Mouse (Mus musculus) lung, postnatal 0 days (tissue): ENCODE measurements around the gene Olfr697. TPM values are rescaled to one million over a fixed set of nuclear protein-coding genes. Genes with fewer than 3 reads are reported as not detected.
"Not testable (repeated sequence)": the region's sequence is repeated elsewhere in the genome, so short reads cannot be mapped to it uniquely, and the experiment has no call there.

Experiments
- ATAC-seq: fragments of 200-750 bp; cut with Nextera tagmentation; 2 replicates; pipeline ENCODE4 v1.8.0; 2017; ENCODE audit warnings: moderate library complexity
- DNase-seq: peaks from one replicate; pipeline ENCODE4 v3.0.0-alpha.2; 2016; ENCODE audit warnings: low spot score
- H3K27ac ChIP-seq: fragments of 300-500 bp; sonication (generic); 2 replicates; pipeline ENCODE4 v1.5.1; 2014; ENCODE audit warnings: antibody characterized with exemption, mild to moderate bottlenecking, low read length, mixed read lengths
- H3K27me3 ChIP-seq: fragments of 300-500 bp; sonication (generic); replicated peaks from 2 replicates; pipeline ENCODE4 v1.6.1; 2014; ENCODE audit warnings: low read length, mixed read lengths; ENCODE audit not compliant: insufficient read depth
- H3K36me3 ChIP-seq: fragments of 300-500 bp; sonication (generic); 2 replicates; pipeline ENCODE4 v1.6.1; 2014; ENCODE audit warnings: low read length, mixed read lengths; ENCODE audit not compliant: insufficient read depth
- H3K4me1 ChIP-seq: fragments of 300-500 bp; sonication (generic); 2 replicates; pipeline ENCODE4 v1.6.1; 2014; ENCODE audit warnings: antibody characterized with exemption, low read depth, low read length, mixed read lengths; ENCODE audit not compliant: insufficient read depth
- H3K4me2 ChIP-seq: fragments of 300-500 bp; sonication (generic); replicated peaks from 2 replicates; pipeline ENCODE4 v1.6.1; 2014; ENCODE audit warnings: low read depth, mild to moderate bottlenecking, low read length, moderate library complexity, mixed read lengths
- H3K4me3 ChIP-seq: fragments of 300-500 bp; sonication (generic); 2 replicates; pipeline ENCODE4 v1.5.1; 2014; ENCODE audit warnings: low read depth, low read length
- H3K9ac ChIP-seq: fragments of 300-500 bp; sonication (generic); replicated peaks from 2 replicates; pipeline ENCODE4 v1.6.1; 2014; ENCODE audit warnings: low read depth, mild to moderate bottlenecking
- H3K9me3 ChIP-seq: fragments of 300-500 bp; sonication (generic); 2 replicates; pipeline ENCODE4 v1.6.1; 2016; ENCODE audit warnings: low read length, mixed read lengths
- CTCF ChIP-seq: IDR thresholded peaks from 2 replicates; pipeline ENCODE4 v1.5.1; 2016; ENCODE audit warnings: antibody characterized with exemption, mild to moderate bottlenecking
- EP300 ChIP-seq: IDR thresholded peaks from 2 replicates; pipeline ENCODE4 v1.6.1; 2016; ENCODE audit warnings: antibody characterized with exemption, mild to moderate bottlenecking, control low read depth
- WGBS: fragments of 180-500 bp; shearing (Covaris S2); extraction: QIAGEN DNeasy Blood & Tissue Kit; methylation state at CpG from one replicate; pipeline ENCODE4 v1.1.7; 2014; 5-methylcytosine and 5-hydroxymethylcytosine counted together
- polyA plus RNA-seq: library from polyadenylated mRNA; unstranded; fragments of >200 nt; fragmentation: Nextera tagmentation; extraction: Ambion mirVana; gene quantifications from 2 replicates; pipeline ENCODE4 v1.2.1, GENCODE M21; 2015

The Olfr697 gene
- polyA plus RNA-seq, 1 experiment from 2014 or later: not detected

- TF ChIP-seq EP300 (no peak), CTCF (no peak)
- Histone ChIP-seq H3K4me2 (no peak overlapping the region), H3K36me3 (no peaks in the 10 kb centered on the region), H3K9ac (no peak overlapping the region), H3K27ac (no peak overlapping the region), H3K4me1 (no peaks in the 10 kb centered on the region), H3K4me3 (no peak overlapping the region), H3K9me3 (no peaks in the 10 kb centered on the region), H3K27me3 (no peaks in the 10 kb centered on the region)
- 51% methylated on average over 2 of the region's 2 CpGs for WGBS
- no peak for ATAC-seq
- DNase-seq: no peak
Observed at GRCm38 (mm10) chr7:106733717-106734116, 8.5 kb downstream of the Olfr697 start.

- not testable (repeated sequence) for H3K9me3 ChIP-seq, H3K27ac ChIP-seq, ATAC-seq, H3K4me3 ChIP-seq, H3K9ac ChIP-seq, H3K36me3 ChIP-seq, H3K4me1 ChIP-seq, H3K27me3 ChIP-seq, DNase-seq, H3K4me2 ChIP-seq
- 68% methylated on average over 2 of the region's 2 CpGs for WGBS
Observed at GRCm38 (mm10) chr7:106725654-106726053, 16.6 kb downstream of the Olfr697 start.

- no peak within 1 kb of the TSS for H3K4me2 ChIP-seq
- no peaks in the 10 kb centered on the region for H3K9me3 ChIP-seq
- ATAC-seq (no peak), DNase-seq (no peak)
- TF ChIP-seq EP300 (no peak), CTCF (no peak)
- H3K27me3 ChIP-seq: no peaks in the 10 kb centered on the region
- no peaks in the 10 kb centered on the region for H3K36me3 ChIP-seq
- H3K9ac ChIP-seq: no peak within 1 kb of the TSS
- H3K27ac ChIP-seq: no peak within 1 kb of the TSS
- no peaks in the 10 kb centered on the region for H3K4me1 ChIP-seq
- no peak within 1 kb of the TSS for H3K4me3 ChIP-seq
Observed at GRCm38 (mm10) chr7:106716296-106716695, 25.9 kb downstream of the Olfr697 start, which contains the start of gene Olfr695. TSS of gene Olfr695 (minus strand) at chr7:106716396.

GRCm38 (mm10) chr7:106711463-106711862 is 30.8 kb downstream of the Olfr697 start:
- H3K36me3 ChIP-seq: no peaks in the 10 kb centered on the region
- H3K27me3 ChIP-seq: no peaks in the 10 kb centered on the region
- no peak for TF ChIP-seq CTCF
- no peak for TF ChIP-seq EP300
- H3K9ac ChIP-seq: no peak overlapping the region
- no peaks in the 10 kb centered on the region for H3K9me3 ChIP-seq
- no peak overlapping the region for H3K4me3 ChIP-seq
- no peak for ATAC-seq
- H3K27ac ChIP-seq: no peak overlapping the region
- no peak overlapping the region for H3K4me2 ChIP-seq
- 77% methylated on average over 6 of the region's 6 CpGs for WGBS
- H3K4me1 ChIP-seq: no peaks in the 10 kb centered on the region
- peak; percentile 8 for DNase-seq

GRCm38 (mm10) chr7:106707705-106708104 is 34.5 kb downstream of the Olfr697 start:
- not testable (repeated sequence) for DNase-seq, H3K4me1 ChIP-seq, H3K9ac ChIP-seq, H3K9me3 ChIP-seq, H3K27ac ChIP-seq, H3K36me3 ChIP-seq, H3K27me3 ChIP-seq, H3K4me3 ChIP-seq, H3K4me2 ChIP-seq, ATAC-seq
- 90% methylated on average over 10 of the region's 10 CpGs for WGBS

- Histone ChIP-seq H3K27ac (no peak overlapping the region), H3K27me3 (no peaks in the 10 kb centered on the region), H3K4me1 (no peaks in the 10 kb centered on the region), H3K9ac (no peak overlapping the region), H3K9me3 (no peaks in the 10 kb centered on the region), H3K4me3 (no peak overlapping the region), H3K36me3 (no peaks in the 10 kb centered on the region), H3K4me2 (no peak overlapping the region)
- TF ChIP-seq EP300: no peak
- no peak for TF ChIP-seq CTCF
- 57% methylated on average over 1 of the region's 1 CpGs for WGBS
- ATAC-seq (no peak), DNase-seq (no peak)
Observed at GRCm38 (mm10) chr7:106696891-106697290, 45.4 kb downstream of the Olfr697 start.

- ATAC-seq: no peak
- WGBS: 56% methylated on average over 3 of the region's 3 CpGs
Observed at GRCm38 (mm10) chr7:106692976-106693375, 49.3 kb downstream of the Olfr697 start.

More at GRCm38 (mm10) chr7:106692976-106693375, 49.3 kb downstream of the Olfr697 start:
- H3K9me3 ChIP-seq: no peaks in the 10 kb centered on the region
- TF ChIP-seq CTCF: no peak
- TF ChIP-seq EP300: no peak
- H3K27me3 ChIP-seq: no peaks in the 10 kb centered on the region
- H3K4me2 ChIP-seq: no peak overlapping the region
- DNase-seq: peak; percentile 4
- no peaks in the 10 kb centered on the region for H3K4me1 ChIP-seq
- no peak overlapping the region for H3K4me3 ChIP-seq
- no peak overlapping the region for H3K27ac ChIP-seq
- H3K9ac ChIP-seq: no peak overlapping the region
- no peaks in the 10 kb centered on the region for H3K36me3 ChIP-seq
